8 mouse cellular contexts compared by ENCODE assay signal in genomic region chr13:23622175-23622671, GRCm38 (mm10). TPM values are rescaled to one million over a fixed set of nuclear protein-coding genes. Genes with fewer than 3 reads are reported as not detected.
A peak's percentile ranks its signal among the peaks of the same experiment; 100 is the strongest.
DNase-seq lines count a peak whose midpoint lies in the region; ATAC-seq and TF ChIP-seq lines count a peak whose summit lies in the region.
"Not testable (repeated sequence)": the region's sequence is repeated elsewhere in the genome, so short reads cannot be mapped to it uniquely, and the experiment has no call there.

Gene Hist1h1e, minus strand, starts transcription at chr13:23622558.

- peak within 1 kb of the TSS; percentile 98 for H3K4me2 ChIP-seq in heart, embryonic 13.5 days
- H3K4me2 ChIP-seq in liver, embryonic 12.5 days = peak within 1 kb of the TSS; percentile 90
- H3K4me2 ChIP-seq in stomach, embryonic 15.5 days = peak within 1 kb of the TSS; percentile 85

- H3K9ac ChIP-seq in heart, embryonic 13.5 days = peak within 1 kb of the TSS; percentile 98
- peak within 1 kb of the TSS; percentile 97 for H3K9ac ChIP-seq in liver, embryonic 12.5 days
- H3K9ac ChIP-seq in stomach, embryonic 15.5 days = peak within 1 kb of the TSS; percentile 91

- under 1% methylated on average over 53 of the region's 53 CpGs for WGBS in heart, embryonic 13.5 days
- WGBS in liver, embryonic 12.5 days (ENCODE audit: insufficient replicate concordance) = under 1% methylated on average over 53 of the region's 53 CpGs
- WGBS in stomach, embryonic 15.5 days = under 1% methylated on average over 53 of the region's 53 CpGs

- H3K36me3 ChIP-seq in C2C12 (ENCODE audit: control insufficient read depth, insufficient read depth); heart, embryonic 13.5 days; liver, embryonic 12.5 days; stomach, embryonic 15.5 days: not testable (repeated sequence)

- not testable (repeated sequence) for H3K9me3 ChIP-seq in heart, embryonic 13.5 days; liver, embryonic 12.5 days (replicated peaks); stomach, embryonic 15.5 days

- H3K79me2 ChIP-seq in C2C12 (ENCODE audit: control insufficient read depth, insufficient read depth) = not testable (repeated sequence)

- H3ac ChIP-seq in C2C12 (ENCODE audit: control insufficient read depth, insufficient read length, low read depth) = peak within 1 kb of the TSS; percentile 79

- DNase-seq in brain, embryonic 18.5 days (ENCODE audit: low read depth, low spot score) = peak; percentile 69
- peak; percentile 95 for DNase-seq in kidney, postnatal 10 days
- peak; percentile 81 to 85 for DNase-seq in natural killer cell, adult 2 months (ENCODE audit: low spot score in 2 of 2)

- not testable (repeated sequence) for TF ChIP-seq CTCF in C2C12 (IDR thresholded peaks at IDR 0.05; ENCODE audit: control insufficient read depth, insufficient read depth, insufficient read length)

- ATAC-seq in erythroid progenitor cell, adult 5-6 weeks (replicated peaks; ENCODE audit: low FRiP score, poor library complexity, severe bottlenecking) = peak; percentile 65
- ATAC-seq in heart, embryonic 13.5 days (ENCODE audit: extremely low read depth, insufficient number of reproducible peaks, low FRiP score, low TSS enrichment) = peak; percentile 80
- peak; percentile 84 for ATAC-seq in liver, embryonic 12.5 days
- ATAC-seq in stomach, embryonic 15.5 days (ENCODE audit: insufficient read depth, low FRiP score, low read depth) = peak; percentile 91

- peaks cover 14% of the 10 kb centered on the region for H3K4me1 ChIP-seq in heart, embryonic 13.5 days
- peaks cover 28% of the 10 kb centered on the region for H3K4me1 ChIP-seq in liver, embryonic 12.5 days
- not testable (repeated sequence) for H3K4me1 ChIP-seq in stomach, embryonic 15.5 days

- not testable (repeated sequence) for H3K27me3 ChIP-seq in C2C12 (ENCODE audit: control insufficient read depth, insufficient read depth, insufficient read length); heart, embryonic 13.5 days (replicated peaks); liver, embryonic 12.5 days (replicated peaks); stomach, embryonic 15.5 days (replicated peaks)

- H3K79me3 ChIP-seq in C2C12 (ENCODE audit: low read depth) = not testable (repeated sequence)

- H3K4me3 ChIP-seq in C2C12 (ENCODE audit: insufficient read depth, poor library complexity, severe bottlenecking) = peak within 1 kb of the TSS; percentile 65
- peak within 1 kb of the TSS; percentile 74 for H3K4me3 ChIP-seq in heart, embryonic 13.5 days
- peak within 1 kb of the TSS; percentile 72 for H3K4me3 ChIP-seq in liver, embryonic 12.5 days
- peak within 1 kb of the TSS; percentile 64 for H3K4me3 ChIP-seq in stomach, embryonic 15.5 days (replicated peaks)

- H3K27ac ChIP-seq in heart, embryonic 13.5 days (replicated peaks) = peak within 1 kb of the TSS; percentile 95
- peak within 1 kb of the TSS; percentile 100 for H3K27ac ChIP-seq in liver, embryonic 12.5 days
- H3K27ac ChIP-seq in stomach, embryonic 15.5 days = peak within 1 kb of the TSS; percentile 98

RNA-seq across cellular contexts. Expression of gene Hist1h1e, which starts in this region (rescaled TPM):
- polyA plus RNA-seq in C2C12 (2012; fragmentation: generic; extraction: Trizol) = 1.2 TPM
- 1,339 and 1,610 TPM in 2 replicates for total RNA-seq in erythroid progenitor cell, adult 5-6 weeks (2015; ENCODE audit: low replicate concordance)
- total RNA-seq in erythroid progenitor cell, adult 5-6 weeks (2017; ENCODE audit: low replicate concordance) = 1,649 and 1,886 TPM in 2 replicates
- polyA plus RNA-seq in heart, embryonic 13.5 days (2015; fragmentation: Nextera tagmentation; extraction: Ambion mirVana) = 11.0 and 12.2 TPM in 2 replicates
- polyA plus RNA-seq in liver, embryonic 12.5 days (2016; fragmentation: Nextera tagmentation; extraction: Ambion mirVana) = 26.5 and 27.9 TPM in 2 replicates
- 24.6 and 25.3 TPM in 2 replicates for polyA plus RNA-seq in stomach, embryonic 15.5 days (2015; fragmentation: Nextera tagmentation; extraction: Ambion mirVana)

Comparison
In these comparisons a context has a peak if more than half of its experiments do, and no peak if none do; other contexts are left out.
1. Peak in every context shown above with its lines: DNase-seq, ATAC-seq, H3K4me3 ChIP-seq and H3K27ac ChIP-seq.